In genomic region chr8:95137641-95138098, GRCm38 (mm10) we compare ENCODE assay signal across 9 mouse cellular contexts. TPM values are rescaled to one million over a fixed set of nuclear protein-coding genes. Genes with fewer than 3 reads are reported as not detected.
A peak's percentile ranks its signal among the peaks of the same experiment; 100 is the strongest.
DNase-seq lines count a peak whose midpoint lies in the region; ATAC-seq lines count a peak whose summit lies in the region.
"Had no signal": no experiment of that assay in that cellular context is flagged by ENCODE, and none has a peak within 500 bp of the region (broad histone marks: within the 10 kb centered on the region; RNA-seq: fewer than 3 reads in every experiment).

No protein-coding gene starts in this region.

- H3K4me2 ChIP-seq in forebrain, embryonic 12.5 days = peak overlapping the region; percentile 57
- H3K4me2 ChIP-seq in limb, embryonic 12.5 days = peak overlapping the region; percentile 62
- peak overlapping the region; percentile 50 for H3K4me2 ChIP-seq in midbrain, embryonic 14.5 days (ENCODE audit: low read length)

- H3K27me3 ChIP-seq in forebrain, embryonic 12.5 days = peaks cover 61% of the 10 kb centered on the region
- H3K27me3 ChIP-seq in limb, embryonic 12.5 days = peaks cover 37% of the 10 kb centered on the region
- peaks cover 14% of the 10 kb centered on the region; the same call in 1 of the 2 replicates for H3K27me3 ChIP-seq in midbrain, embryonic 14.5 days (ENCODE audit: control insufficient read depth, insufficient read depth, low read length)
- H3K27me3 ChIP-seq: CH12.LX had no signal

- no peaks in the 10 kb centered on the region for H3K36me3 ChIP-seq in forebrain, embryonic 12.5 days (replicated peaks)
- H3K36me3 ChIP-seq in limb, embryonic 12.5 days = peaks cover 18% of the 10 kb centered on the region
- H3K36me3 ChIP-seq in midbrain, embryonic 14.5 days (ENCODE audit: control insufficient read depth, insufficient read depth, low read length) = peaks cover 4% of the 10 kb centered on the region; the same call in 1 of the 2 replicates

- peak; percentile 30 to 45 for DNase-seq in cerebellum, postnatal 25 days
- no peak for DNase-seq in cerebellum, adult 11 months
- DNase-seq in heart, postnatal 4 days = peak; percentile 44
- peak; percentile 48 for DNase-seq in midbrain, embryonic 14.5 days
- DNase-seq in left cerebral cortex, postnatal 25 days (ENCODE audit: low spot score in 2 of 2) = no peak
- DNase-seq in right cerebral cortex, postnatal 14 days = no peak

- intact Hi-C loops in left cerebral cortex, postnatal 25 days (cut with DNase I) = loop anchor here (10.0 kb wide), 1 partner anchor 67 kb away; the partner anchor contains the start of gene Kifc3

- no peak overlapping the region for H3K27ac ChIP-seq in forebrain, embryonic 12.5 days
- H3K27ac ChIP-seq in limb, embryonic 12.5 days = no peak overlapping the region
- H3K27ac ChIP-seq in midbrain, embryonic 14.5 days (replicated peaks; ENCODE audit: low read depth, low read length) = no peak overlapping the region

- no peaks in the 10 kb centered on the region for H3K9me3 ChIP-seq in forebrain, embryonic 12.5 days
- H3K9me3 ChIP-seq in limb, embryonic 12.5 days = no peaks in the 10 kb centered on the region
- no peaks in the 10 kb centered on the region for H3K9me3 ChIP-seq in midbrain, embryonic 14.5 days (ENCODE audit: control insufficient read depth, low read length)

- no peak for ATAC-seq in forebrain, embryonic 12.5 days (ENCODE audit: low FRiP score)
- peak; percentile 7; the same call in 1 of the 2 replicates for ATAC-seq in limb, embryonic 12.5 days (ENCODE audit: insufficient number of reproducible peaks, insufficient read depth, low FRiP score, low TSS enrichment, low read depth)
- ATAC-seq in midbrain, embryonic 14.5 days (ENCODE audit: low FRiP score, low TSS enrichment) = no peak

- peaks cover 38% of the 10 kb centered on the region for H3K4me1 ChIP-seq in forebrain, embryonic 12.5 days
- peaks cover 39% of the 10 kb centered on the region for H3K4me1 ChIP-seq in limb, embryonic 12.5 days (replicated peaks)
- H3K4me1 ChIP-seq in midbrain, embryonic 14.5 days (ENCODE audit: control insufficient read depth, insufficient read depth, low read length) = peaks cover 33% of the 10 kb centered on the region

- H3K9ac ChIP-seq in forebrain, embryonic 12.5 days = peak overlapping the region; percentile 21; the same call in 1 of the 2 replicates
- H3K9ac ChIP-seq in limb, embryonic 12.5 days (replicated peaks) = peak overlapping the region; percentile 40; the same call in 1 of the 2 replicates
- 0 out of 2 replicates have a peak overlapping the region, but pooled peaks have one; percentile 29 for H3K9ac ChIP-seq in midbrain, embryonic 14.5 days (replicated peaks; ENCODE audit: low read length)

- WGBS in forebrain, embryonic 12.5 days = 1% methylated on average over 28 of the region's 28 CpGs
- WGBS in limb, embryonic 12.5 days = 2% methylated on average over 28 of the region's 28 CpGs
- WGBS in midbrain, embryonic 14.5 days = 4% methylated on average over 28 of the region's 28 CpGs

- peak overlapping the region; percentile 29 for H3K4me3 ChIP-seq in forebrain, embryonic 12.5 days (replicated peaks)
- peak overlapping the region; percentile 33 for H3K4me3 ChIP-seq in limb, embryonic 12.5 days (replicated peaks)
- peak overlapping the region; percentile 16 for H3K4me3 ChIP-seq in midbrain, embryonic 14.5 days (replicated peaks; ENCODE audit: low read depth, low read length)

RNA-seq across cellular contexts. Expression of gene Katnb1, which starts 56.7 kb away (rescaled TPM):
- polyA plus RNA-seq in forebrain, embryonic 12.5 days (2016; fragmentation: Nextera tagmentation; extraction: Ambion mirVana) = 35.6 and 42.0 TPM in 2 replicates
- total RNA-seq in heart, postnatal 4 days (2021) = 10 to 100 TPM; 13.0 to 15.0 TPM
- 26.7 and 27.6 TPM in 2 replicates for polyA plus RNA-seq in limb, embryonic 12.5 days (2016; fragmentation: Nextera tagmentation; extraction: Ambion mirVana)
- polyA plus RNA-seq in midbrain, embryonic 14.5 days (2014; fragmentation: Nextera tagmentation; extraction: Ambion mirVana) = 42.4 and 46.1 TPM in 2 replicates
- 10 to 100 TPM; 47.0 to 47.5 TPM for total RNA-seq in left cerebral cortex, postnatal 25 days (2021)

Comparison
In these comparisons a context has a peak if more than half of its experiments do, and no peak if none do; other contexts are left out.
1. DNase-seq: peak in cerebellum, postnatal 25 days (2 of 2), heart, postnatal 4 days (single experiment) and midbrain, embryonic 14.5 days (single experiment); none in cerebellum, adult 11 months (single experiment), left cerebral cortex, postnatal 25 days (0 of 2) and right cerebral cortex, postnatal 14 days (single experiment).
2. Peak in every context shown above with its lines, with median percentiles within 50 percentile points of each other: H3K4me2 ChIP-seq, H3K4me3 ChIP-seq and H3K9ac ChIP-seq.